In genomic region chr2:4511080-4511386, GRCm38 (mm10) we compare ENCODE assay signal across 1 mouse cellular context.
TF ChIP-seq lines count a peak whose summit lies in the region.

No protein-coding gene starts in this region.

TF ChIP-seq in MEL, 35 proteins besides CTCF, POLR2A, EP300 and RAD21 (continued from another document):
- TF ChIP-seq MXI1 (IDR thresholded peaks at IDR 0.05; ENCODE audit: low read depth, low read length) (no peak), CHD1 (IDR thresholded peaks at IDR 0.05; ENCODE audit: low read depth, low read length) (no peak), JUND (IDR thresholded peaks at IDR 0.05; ENCODE audit: low read depth, low read length) (no peak), MAFK (IDR thresholded peaks at IDR 0.05; ENCODE audit: borderline replicate concordance, low read depth, low read length) (no peak), RCOR1 (IDR thresholded peaks at IDR 0.05; ENCODE audit: low read depth, low read length) (0 out of 2 replicates have a peak, but pooled peaks have one; percentile 19), E2F4 (IDR thresholded peaks at IDR 0.05; ENCODE audit: borderline replicate concordance, low read depth, low read length) (no peak), USF2 (IDR thresholded peaks at IDR 0.05; ENCODE audit: borderline replicate concordance in 1 of 2, insufficient read depth in 1 of 2, low read depth in 1 of 2, low read length in 2 of 2) (no peak), TCF12 (IDR thresholded peaks at IDR 0.05; ENCODE audit: low read depth, low read length) (no peak), ETS1 (IDR thresholded peaks at IDR 0.05; ENCODE audit: low read depth, low read length) (peak; percentile 62; the same call in 1 of the 2 replicates), HCFC1 (IDR thresholded peaks at IDR 0.05; ENCODE audit: low read depth, low read length) (no peak), ZMIZ1 (IDR thresholded peaks at IDR 0.05; ENCODE audit: low read depth, low read length) (no peak), GABPA (IDR thresholded peaks at IDR 0.05; ENCODE audit: low read depth, low read length) (no peak), TAL1 (IDR thresholded peaks at IDR 0.05; ENCODE audit: low read length) (no peak), BHLHE40 (IDR thresholded peaks at IDR 0.05; ENCODE audit: borderline replicate concordance, low read depth, low read length) (no peak), ZKSCAN1 (IDR thresholded peaks at IDR 0.05; ENCODE audit: low read depth, low read length) (no peak), MAX (IDR thresholded peaks at IDR 0.05; ENCODE audit: low read length) (no peak; the same call in 1 of the 2 replicates), MAZ (IDR thresholded peaks at IDR 0.05; ENCODE audit: low read depth, low read length) (no peak), GATA1 (IDR thresholded peaks at IDR 0.05; ENCODE audit: low read depth, low read length) (peak; percentile 55; the same call in 1 of the 2 replicates)
